Mouse (Mus musculus) heart, embryonic 14.5 days (tissue): ENCODE data around the gene Dlgap4. TPM values are rescaled to one million over a fixed set of nuclear protein-coding genes. Genes with fewer than 3 reads are reported as not detected.

Experiments used
- ATAC-seq: fragments of 200-750 bp; cut with Nextera tagmentation; 2 replicates; pipeline ENCODE4 v1.8.0; 2017; ENCODE audit warnings: low read depth, moderate TSS enrichment; ENCODE audit not compliant: insufficient number of reproducible peaks, insufficient read depth, low FRiP score
- H3K27ac ChIP-seq, 2 experiments: fragments of 200-500 bp in 1 of 2; fragments of 300-500 bp in 1 of 2; sonication (generic) in 1 of 2; replicated peaks in 1 of 2; 2 replicates each; pipeline ENCODE4 v1.5.1; 2012 to 2014; ENCODE audit warnings: low read depth in 2 of 2, low read length in 2 of 2, control low read depth in 1 of 2, mild to moderate bottlenecking in 1 of 2, mixed read lengths in 1 of 2; ENCODE audit not compliant: control insufficient read depth in 1 of 2, insufficient read depth in 1 of 2
- H3K27me3 ChIP-seq: fragments of 300-500 bp; sonication (generic); 2 replicates; pipeline ENCODE4 v1.6.1; 2014; ENCODE audit warnings: mild to moderate bottlenecking, low read length, control low read depth; ENCODE audit not compliant: control insufficient read depth, insufficient read depth
- H3K36me3 ChIP-seq: fragments of 300-500 bp; sonication (generic); 2 replicates; pipeline ENCODE4 v1.6.1; 2014; ENCODE audit warnings: mild to moderate bottlenecking, control low read depth, low read length, mixed read lengths; ENCODE audit not compliant: control insufficient read depth, insufficient read depth
- H3K4me1 ChIP-seq, 2 experiments: fragments of 200-500 bp in 1 of 2; fragments of 300-500 bp in 1 of 2; sonication (generic) in 1 of 2; 2 replicates each; pipeline ENCODE4 v1.6.1; 2012 to 2014; ENCODE audit warnings: low read length in 2 of 2, control low read depth in 1 of 2, mixed read lengths in 1 of 2; ENCODE audit not compliant: control insufficient read depth in 2 of 2, insufficient read depth in 2 of 2
- H3K4me2 ChIP-seq: fragments of 300-500 bp; sonication (generic); 2 replicates; pipeline ENCODE4 v1.6.1; 2014; ENCODE audit warnings: mild to moderate bottlenecking, low read length
- H3K4me3 ChIP-seq, 2 experiments: fragments of 200-500 bp in 1 of 2; fragments of 300-500 bp in 1 of 2; sonication (generic) in 1 of 2; 2 replicates each; pipeline ENCODE4 v1.5.1; 2012 to 2014; ENCODE audit warnings: low read length in 2 of 2, mild to moderate bottlenecking in 2 of 2, control low read depth in 1 of 2, low read depth in 1 of 2, moderate library complexity in 1 of 2; ENCODE audit not compliant: control insufficient read depth in 1 of 2, insufficient read depth in 1 of 2
- H3K9ac ChIP-seq: fragments of 300-500 bp; sonication (generic); 2 replicates; pipeline ENCODE4 v1.6.1; 2014; ENCODE audit warnings: mild to moderate bottlenecking, low read length
- H3K9me3 ChIP-seq: fragments of 300-500 bp; sonication (generic); 2 replicates; pipeline ENCODE4 v1.6.1; 2016; ENCODE audit warnings: low read length, control low read depth; ENCODE audit not compliant: control insufficient read depth
- WGBS: fragments of 180-500 bp; shearing (Covaris S2); extraction: QIAGEN DNeasy Blood & Tissue Kit; methylation state at CpG from one replicate; pipeline ENCODE4 v1.1.7; 2014; 5-methylcytosine and 5-hydroxymethylcytosine counted together
- polyA plus RNA-seq: library from polyadenylated mRNA; unstranded; fragments of >200 nt; fragmentation: Nextera tagmentation; extraction: Ambion mirVana; gene quantifications from 2 replicates; pipeline ENCODE4 v1.2.1, GENCODE M21; 2014

Gene Dlgap4
- polyA plus RNA-seq, 1 experiment from 2014 or later = 57.6 TPM

GRCm38 (mm10) chr2:156658221-156658620, 44.7 kb downstream of the Dlgap4 start:
- no peaks in the 10 kb centered on the region for H3K9me3 ChIP-seq
- H3K4me1 ChIP-seq = no peaks in the 10 kb centered on the region
- 74% methylated on average over 10 of the region's 10 CpGs for WGBS
- no peak overlapping the region for H3K27ac ChIP-seq
- no peaks in the 10 kb centered on the region for H3K36me3 ChIP-seq
- ATAC-seq = no peak
- no peak overlapping the region for H3K9ac ChIP-seq
- peaks cover 19% of the 10 kb centered on the region for H3K27me3 ChIP-seq
- no peak overlapping the region for H3K4me3 ChIP-seq
- H3K4me2 ChIP-seq = no peak overlapping the region

GRCm38 (mm10) chr2:156658751-156659150, 45.2 kb downstream of the Dlgap4 start:
- H3K36me3 ChIP-seq = no peaks in the 10 kb centered on the region
- no peak overlapping the region for H3K9ac ChIP-seq
- WGBS = 50% methylated on average over 7 of the region's 7 CpGs
- no peak overlapping the region for H3K27ac ChIP-seq
- no peaks in the 10 kb centered on the region for H3K4me1 ChIP-seq
- no peak for ATAC-seq
- H3K4me3 ChIP-seq = no peak overlapping the region
- peaks cover 18% of the 10 kb centered on the region; the same call in 1 of the 2 replicates for H3K27me3 ChIP-seq
- H3K4me2 ChIP-seq = no peak overlapping the region
- H3K9me3 ChIP-seq = no peaks in the 10 kb centered on the region

- Histone ChIP-seq H3K9me3 (no peaks in the 10 kb centered on the region), H3K4me3 (no peak overlapping the region), H3K27ac (no peak overlapping the region), H3K27me3 (peaks cover 23% of the 10 kb centered on the region), H3K36me3 (no peaks in the 10 kb centered on the region), H3K9ac (no peak overlapping the region), H3K4me2 (no peak overlapping the region), H3K4me1 (no peaks in the 10 kb centered on the region)
- ATAC-seq = no peak
- 74% methylated on average over 6 of the region's 6 CpGs for WGBS
Measured at GRCm38 (mm10) chr2:156659981-156660380, 46.5 kb downstream of the Dlgap4 start.

- WGBS = 69% methylated on average over 10 of the region's 10 CpGs
- Histone ChIP-seq H3K36me3 (no peaks in the 10 kb centered on the region), H3K9me3 (no peaks in the 10 kb centered on the region), H3K4me2 (no peak overlapping the region), H3K4me3 (no peak overlapping the region), H3K27me3 (peaks cover 30% of the 10 kb centered on the region), H3K27ac (no peak overlapping the region), H3K4me1 (no peaks in the 10 kb centered on the region), H3K9ac (no peak overlapping the region)
- ATAC-seq = no peak
Measured at GRCm38 (mm10) chr2:156663162-156663561, 49.7 kb downstream of the Dlgap4 start.

DNA sequence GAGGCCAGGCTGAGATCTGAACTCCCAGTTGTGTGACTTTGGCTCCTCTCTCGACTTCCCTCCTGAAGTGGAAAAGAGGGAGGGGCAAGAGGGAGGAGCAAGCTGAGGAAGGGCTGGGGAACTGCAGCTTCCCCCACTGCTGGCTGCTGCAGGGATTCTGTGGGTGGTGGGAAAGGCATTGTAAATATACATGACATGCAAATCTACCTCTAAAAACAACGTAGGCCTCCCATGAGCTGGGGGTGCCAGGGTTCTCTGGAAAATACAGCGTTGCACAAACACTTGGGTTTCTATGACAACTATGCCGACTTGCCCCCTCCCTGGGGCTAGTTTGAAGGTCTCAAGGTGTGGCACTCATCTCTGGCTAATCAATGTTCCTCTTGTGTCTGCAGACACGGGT, 50.9 kb downstream of the Dlgap4 start:
- Histone ChIP-seq H3K4me1 (no peaks in the 10 kb centered on the region), H3K27ac (no peak overlapping the region), H3K4me3 (no peak overlapping the region), H3K4me2 (no peak overlapping the region), H3K9me3 (no peaks in the 10 kb centered on the region), H3K9ac (no peak overlapping the region), H3K27me3 (peaks cover 30% of the 10 kb centered on the region), H3K36me3 (no peaks in the 10 kb centered on the region)
- WGBS = 18% methylated on average over 5 of the region's 5 CpGs
- ATAC-seq = no peak

GRCm38 (mm10) chr2:156664993-156665518, 51.6 kb downstream of the Dlgap4 start:
- H3K4me1 ChIP-seq = no peaks in the 10 kb centered on the region

DNA sequence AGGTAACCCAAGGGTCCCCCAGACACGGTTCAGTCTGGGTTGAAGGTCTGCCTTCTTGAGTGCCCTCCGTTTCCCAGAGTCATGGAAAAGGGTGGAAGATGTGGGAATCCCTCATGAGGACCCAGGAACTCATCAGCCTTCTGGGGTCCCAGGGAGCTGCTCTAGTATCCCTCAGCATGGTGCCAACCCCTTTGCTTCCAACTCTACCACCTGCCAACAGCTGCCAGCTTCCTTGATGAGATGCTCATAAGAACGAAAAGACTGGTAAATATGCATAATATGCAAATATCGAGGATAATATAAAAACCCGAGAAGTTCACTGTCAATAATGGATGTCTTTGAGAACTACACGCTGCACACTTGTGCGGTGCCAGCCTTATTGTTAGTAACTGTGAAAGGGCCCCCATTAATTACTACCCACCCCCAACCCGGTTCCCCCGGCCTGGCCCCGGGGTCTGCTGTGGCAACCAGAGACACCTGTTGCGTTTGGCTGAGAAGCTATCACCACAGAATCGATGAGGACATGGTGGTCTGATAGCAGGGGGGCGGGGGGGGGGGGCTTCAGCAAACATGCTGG, 52.2 kb downstream of the Dlgap4 start:
- H3K9ac ChIP-seq = no peak overlapping the region
- no peak overlapping the region for H3K4me2 ChIP-seq
- H3K27ac ChIP-seq = no peak overlapping the region
- H3K4me1 ChIP-seq = no peaks in the 10 kb centered on the region
- H3K4me3 ChIP-seq = no peak overlapping the region
- H3K27me3 ChIP-seq = peaks cover 30% of the 10 kb centered on the region
- H3K36me3 ChIP-seq = no peaks in the 10 kb centered on the region
- ATAC-seq = no peak
- H3K9me3 ChIP-seq = no peaks in the 10 kb centered on the region
- WGBS = 81% methylated on average over 13 of the region's 13 CpGs

More at GRCm38 (mm10) chr2:156664993-156665518, 51.6 kb downstream of the Dlgap4 start:
- WGBS = 64% methylated on average over 8 of the region's 8 CpGs
- Histone ChIP-seq H3K9me3 (no peaks in the 10 kb centered on the region), H3K27ac (no peak overlapping the region), H3K4me3 (no peak overlapping the region), H3K36me3 (no peaks in the 10 kb centered on the region), H3K27me3 (peaks cover 30% of the 10 kb centered on the region), H3K4me2 (no peak overlapping the region), H3K9ac (no peak overlapping the region)
- no peak for ATAC-seq

DNA sequence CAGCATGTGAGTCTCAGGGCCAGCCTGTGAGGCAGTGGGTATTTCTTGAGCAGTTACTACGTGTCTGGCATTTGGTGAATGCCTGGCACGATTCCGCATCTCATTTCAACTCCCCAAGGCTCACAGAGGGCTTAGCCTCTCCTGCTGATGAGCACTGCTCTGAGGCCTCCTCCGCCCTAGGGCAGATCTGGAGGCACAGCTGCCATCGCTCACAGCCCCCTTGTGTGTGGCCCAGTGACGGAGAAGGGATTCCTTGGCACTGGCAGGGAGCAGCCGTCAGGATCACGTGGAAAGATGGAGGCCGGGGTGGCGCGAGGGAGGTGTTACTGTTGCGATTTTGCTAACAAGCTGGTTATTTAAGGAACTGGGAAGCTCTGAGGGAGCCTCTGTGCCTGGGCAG, 52.7 kb downstream of the Dlgap4 start:
- no peak overlapping the region for H3K9ac ChIP-seq
- no peaks in the 10 kb centered on the region for H3K9me3 ChIP-seq
- ATAC-seq = no peak
- no peak overlapping the region for H3K4me2 ChIP-seq
- no peak overlapping the region for H3K4me3 ChIP-seq
- H3K27ac ChIP-seq = no peak overlapping the region
- H3K4me1 ChIP-seq = no peaks in the 10 kb centered on the region
- no peaks in the 10 kb centered on the region for H3K36me3 ChIP-seq
- peaks cover 30% of the 10 kb centered on the region for H3K27me3 ChIP-seq
- WGBS = 34% methylated on average over 12 of the region's 12 CpGs
